Mouse (Mus musculus) kidney, embryonic 14.5 days (tissue): ENCODE data around the gene Nlrc5. TPM values are rescaled to one million over a fixed set of nuclear protein-coding genes. Genes with fewer than 3 reads are reported as not detected.

Experiments
- ATAC-seq: fragments of 200-750 bp; cut with Nextera tagmentation; 2 replicates; pipeline ENCODE4 v1.8.0; 2017; ENCODE audit warnings: moderate number of reproducible peaks, mild to moderate bottlenecking, moderate TSS enrichment, moderate library complexity; ENCODE audit not compliant: low FRiP score, low TSS enrichment
- H3K27ac ChIP-seq: fragments of 300-500 bp; sonication (generic); 2 replicates; pipeline ENCODE4 v1.5.1; 2014; ENCODE audit warnings: low read depth, mild to moderate bottlenecking, low read length, moderate library complexity, mixed read lengths
- H3K27me3 ChIP-seq: fragments of 300-500 bp; sonication (generic); 2 replicates; pipeline ENCODE4 v1.6.1; 2014; ENCODE audit warnings: mild to moderate bottlenecking, low read length; ENCODE audit not compliant: control insufficient read depth, insufficient read depth
- H3K36me3 ChIP-seq: fragments of 300-500 bp; sonication (generic); 2 replicates; pipeline ENCODE4 v1.6.1; 2014; ENCODE audit warnings: low read length, mixed read lengths; ENCODE audit not compliant: control insufficient read depth, insufficient read depth
- H3K4me1 ChIP-seq: fragments of 300-500 bp; sonication (generic); 2 replicates; pipeline ENCODE4 v1.6.1; 2014; ENCODE audit warnings: low read length, mixed read lengths; ENCODE audit not compliant: control insufficient read depth, insufficient read depth
- H3K4me2 ChIP-seq: fragments of 300-500 bp; sonication (generic); replicated peaks from 2 replicates; pipeline ENCODE4 v1.6.1; 2014; ENCODE audit warnings: low read depth, mild to moderate bottlenecking, low read length
- H3K4me3 ChIP-seq: fragments of 300-500 bp; sonication (generic); 2 replicates; pipeline ENCODE4 v1.5.1; 2014; ENCODE audit warnings: mild to moderate bottlenecking, low read length
- H3K9ac ChIP-seq: fragments of 300-500 bp; sonication (generic); 2 replicates; pipeline ENCODE4 v1.6.1; 2014; ENCODE audit warnings: low read depth, mild to moderate bottlenecking, low read length, moderate library complexity
- H3K9me3 ChIP-seq: fragments of 300-500 bp; sonication (generic); 2 replicates; pipeline ENCODE4 v1.6.1; 2016; ENCODE audit warnings: low read length; ENCODE audit not compliant: control insufficient read depth
- WGBS: fragments of 180-500 bp; shearing (Covaris S2); extraction: QIAGEN DNeasy Blood & Tissue Kit; methylation state at CpG from one replicate; pipeline ENCODE4 v1.1.7; 2014; 5-methylcytosine and 5-hydroxymethylcytosine counted together
- polyA plus RNA-seq: library from polyadenylated mRNA; unstranded; fragments of >200 nt; fragmentation: Nextera tagmentation; extraction: Ambion mirVana; gene quantifications from 2 replicates; pipeline ENCODE4 v1.2.1, GENCODE M21; 2014

The Nlrc5 gene
- polyA plus RNA-seq, 1 experiment from 2014 or later: 0.70 TPM

DNA sequence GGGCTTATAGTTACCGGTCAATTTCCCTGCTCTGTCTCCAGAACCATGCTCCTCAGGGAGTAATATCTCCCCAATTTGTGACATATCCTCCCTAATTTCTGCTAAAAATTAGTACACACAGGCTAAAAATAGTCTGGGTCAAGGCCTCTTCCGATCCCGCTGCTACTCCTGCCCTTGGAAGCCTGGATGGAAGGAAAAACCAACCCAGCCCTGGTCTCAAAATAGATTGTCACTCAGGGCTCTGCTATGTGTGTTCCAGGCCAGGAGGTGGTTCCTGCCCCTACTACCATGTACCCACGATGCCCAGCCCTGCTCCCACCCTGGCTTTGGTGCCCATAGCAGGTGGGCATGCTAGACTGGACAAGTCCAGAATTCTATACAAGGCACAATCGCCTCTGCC is 115.8 kb downstream of the Nlrc5 start:
- no peaks in the 10 kb centered on the region for H3K4me1 ChIP-seq
- no peak overlapping the region for H3K9ac ChIP-seq
- H3K27ac ChIP-seq: no peak overlapping the region
- H3K4me3 ChIP-seq: no peak overlapping the region
- WGBS: 76% methylated on average over 5 of the region's 5 CpGs
- H3K27me3 ChIP-seq: no peaks in the 10 kb centered on the region
- H3K4me2 ChIP-seq: no peak overlapping the region
- no peaks in the 10 kb centered on the region for H3K9me3 ChIP-seq
- ATAC-seq: no peak
- no peaks in the 10 kb centered on the region for H3K36me3 ChIP-seq

DNA sequence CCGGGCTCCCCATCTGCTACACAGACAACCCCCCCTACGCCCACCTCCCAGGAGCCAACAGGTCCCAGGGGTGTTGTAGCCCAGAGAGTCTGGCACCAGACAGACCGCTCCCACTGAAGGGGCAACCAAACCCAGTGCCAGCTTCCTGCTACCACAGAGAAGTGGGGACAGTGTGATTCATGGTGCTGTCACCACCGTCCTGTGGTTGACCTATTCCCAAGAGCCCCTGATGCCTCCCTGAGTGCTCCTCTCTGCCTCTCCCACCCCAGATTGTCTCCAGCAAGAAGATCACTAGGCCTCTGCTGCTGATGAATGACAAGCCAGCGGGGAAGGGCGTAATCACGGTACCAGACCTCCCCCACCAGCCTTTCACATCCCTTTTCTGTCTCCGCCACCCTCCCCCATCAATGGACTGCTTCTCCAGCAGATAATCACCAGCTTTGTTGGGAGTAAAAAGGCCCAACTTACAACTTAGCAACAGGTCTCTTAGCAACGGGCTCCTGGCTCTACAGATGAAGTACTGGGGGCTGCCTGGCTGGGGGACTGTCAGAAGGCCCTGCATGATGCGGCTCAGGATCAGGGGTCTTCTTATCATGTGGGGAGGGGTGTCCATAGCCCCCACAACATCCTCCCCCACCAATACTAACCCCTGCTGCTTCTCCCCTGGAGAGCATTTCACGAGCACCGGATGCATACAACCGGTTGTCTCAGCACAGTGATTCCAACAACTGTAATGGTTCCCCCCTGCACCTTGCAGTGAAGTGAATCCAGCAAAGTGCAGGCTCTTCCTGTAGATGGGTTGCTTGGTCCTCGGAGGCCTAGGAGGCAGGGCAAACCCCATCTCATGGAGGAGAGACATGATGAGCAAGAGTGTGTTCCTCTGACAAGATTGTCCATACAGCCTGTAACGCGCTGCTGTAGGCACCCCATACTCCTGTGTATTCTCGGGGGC is 117.6 kb downstream of the Nlrc5 start:
- WGBS: 54% methylated on average over 17 of the region's 17 CpGs

DNA sequence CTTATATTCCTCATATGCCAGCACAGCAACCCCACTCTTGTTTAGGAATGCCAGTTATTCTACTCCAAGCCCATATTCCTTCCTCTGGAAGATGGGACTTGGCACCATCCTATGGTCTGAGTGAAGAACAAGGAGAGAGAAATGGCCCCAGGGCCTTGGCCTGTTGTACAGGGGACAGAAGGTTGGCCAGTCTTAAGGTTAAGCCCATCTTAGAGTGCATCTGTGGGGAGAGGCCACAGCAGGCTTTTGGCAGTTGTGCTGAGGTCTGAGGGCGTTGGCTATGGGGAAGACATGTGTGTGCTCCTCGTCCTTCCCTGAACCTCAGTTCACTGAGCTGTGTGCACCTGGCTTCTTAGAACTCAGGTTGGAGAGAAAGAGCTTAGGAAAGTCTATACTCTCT is 118.5 kb downstream of the Nlrc5 start:
- no peak for ATAC-seq
- Histone ChIP-seq H3K27ac (no peak overlapping the region), H3K27me3 (no peaks in the 10 kb centered on the region), H3K9me3 (no peaks in the 10 kb centered on the region), H3K4me2 (no peak overlapping the region), H3K4me3 (no peak overlapping the region), H3K36me3 (no peaks in the 10 kb centered on the region), H3K4me1 (no peaks in the 10 kb centered on the region), H3K9ac (no peak overlapping the region)
- WGBS: 88% methylated on average over 2 of the region's 2 CpGs

More for the DNA sequence above, 117.6 kb downstream of the Nlrc5 start:
- no peaks in the 10 kb centered on the region for H3K9me3 ChIP-seq
- H3K4me2 ChIP-seq: no peak overlapping the region
- no peaks in the 10 kb centered on the region for H3K36me3 ChIP-seq
- no peak for ATAC-seq
- no peak overlapping the region for H3K9ac ChIP-seq
- H3K4me1 ChIP-seq: no peaks in the 10 kb centered on the region
- H3K27ac ChIP-seq: no peak overlapping the region
- H3K27me3 ChIP-seq: no peaks in the 10 kb centered on the region
- no peak overlapping the region for H3K4me3 ChIP-seq

DNA sequence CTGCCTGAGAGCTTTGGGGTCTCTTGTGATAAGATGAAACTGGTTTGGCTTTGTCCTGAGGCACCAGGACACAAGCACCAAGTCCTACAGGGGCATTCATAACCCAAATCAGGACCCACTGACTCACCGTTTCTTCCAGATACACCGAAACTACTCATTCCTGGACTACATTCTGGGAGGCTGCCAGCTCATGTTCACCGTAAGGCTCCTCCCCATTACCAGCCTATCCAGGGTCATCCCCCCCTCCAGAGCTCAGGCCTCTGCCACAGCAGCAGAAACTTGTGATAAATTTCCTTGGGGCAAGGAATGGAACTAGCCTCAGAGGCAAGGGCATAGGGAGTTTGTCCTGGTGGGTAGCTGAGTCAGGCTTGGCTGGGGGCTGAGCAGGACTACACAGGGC is 123.1 kb downstream of the Nlrc5 start:
- Histone ChIP-seq H3K27ac (no peak overlapping the region), H3K4me3 (no peak overlapping the region), H3K4me2 (no peak overlapping the region), H3K36me3 (no peaks in the 10 kb centered on the region), H3K9me3 (no peaks in the 10 kb centered on the region), H3K4me1 (no peaks in the 10 kb centered on the region), H3K27me3 (no peaks in the 10 kb centered on the region), H3K9ac (no peak overlapping the region)
- no peak for ATAC-seq
- 73% methylated on average over 3 of the region's 3 CpGs for WGBS

DNA sequence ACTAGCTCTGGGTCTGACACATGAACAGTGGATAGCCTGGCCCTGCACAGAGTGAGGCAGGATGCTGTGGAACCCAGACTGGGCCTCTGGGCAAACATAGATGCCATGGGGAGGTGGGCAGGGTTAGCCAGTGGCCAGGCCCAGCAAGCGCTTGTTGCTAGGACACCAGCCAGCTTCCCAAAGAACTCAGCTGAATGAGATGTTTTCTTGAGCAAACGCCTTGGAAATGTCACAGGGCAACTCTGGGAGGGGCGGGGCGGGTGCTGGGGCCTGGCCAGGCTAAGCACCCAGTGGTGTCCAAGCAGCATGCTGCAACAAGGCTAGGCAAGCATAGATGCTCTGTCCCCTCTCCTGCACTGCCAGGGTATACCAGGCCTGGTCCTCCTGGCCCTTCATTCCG is 127.1 kb downstream of the Nlrc5 start:
- WGBS: 75% methylated on average over 5 of the region's 5 CpGs
- H3K9me3 ChIP-seq: no peaks in the 10 kb centered on the region
- H3K36me3 ChIP-seq: no peaks in the 10 kb centered on the region
- no peak overlapping the region for H3K9ac ChIP-seq
- H3K4me1 ChIP-seq: no peaks in the 10 kb centered on the region; the same call in 1 of the 2 replicates
- ATAC-seq: no peak
- no peak overlapping the region for H3K27ac ChIP-seq
- H3K4me2 ChIP-seq: no peak overlapping the region
- no peak overlapping the region for H3K4me3 ChIP-seq
- H3K27me3 ChIP-seq: no peaks in the 10 kb centered on the region

DNA sequence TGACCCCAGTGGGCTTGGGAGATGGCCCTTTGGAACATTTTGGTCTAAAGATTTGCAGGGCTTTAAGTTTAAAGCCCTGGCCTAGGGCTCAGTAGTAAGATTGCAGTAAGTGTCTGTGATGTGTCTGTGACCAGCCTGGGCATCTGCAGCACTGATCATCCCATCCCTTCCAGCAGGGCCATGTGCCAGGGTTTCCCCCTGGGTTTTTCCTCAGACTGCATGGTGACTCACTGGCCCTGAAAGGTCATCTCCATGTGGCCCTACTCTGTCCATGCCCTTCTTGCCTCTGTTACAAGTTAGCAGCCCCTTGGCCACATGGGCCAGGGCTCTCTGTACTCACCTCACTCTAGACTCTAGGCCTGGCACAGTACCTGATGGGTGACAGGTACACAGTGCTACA is 130.3 kb downstream of the Nlrc5 start:
- Histone ChIP-seq H3K9ac (no peak overlapping the region), H3K36me3 (no peaks in the 10 kb centered on the region), H3K9me3 (no peaks in the 10 kb centered on the region), H3K4me2 (no peak overlapping the region), H3K4me1 (peaks cover 4% of the 10 kb centered on the region; the same call in 1 of the 2 replicates), H3K4me3 (no peak overlapping the region), H3K27ac (no peak overlapping the region), H3K27me3 (no peaks in the 10 kb centered on the region)
- ATAC-seq: no peak

DNA sequence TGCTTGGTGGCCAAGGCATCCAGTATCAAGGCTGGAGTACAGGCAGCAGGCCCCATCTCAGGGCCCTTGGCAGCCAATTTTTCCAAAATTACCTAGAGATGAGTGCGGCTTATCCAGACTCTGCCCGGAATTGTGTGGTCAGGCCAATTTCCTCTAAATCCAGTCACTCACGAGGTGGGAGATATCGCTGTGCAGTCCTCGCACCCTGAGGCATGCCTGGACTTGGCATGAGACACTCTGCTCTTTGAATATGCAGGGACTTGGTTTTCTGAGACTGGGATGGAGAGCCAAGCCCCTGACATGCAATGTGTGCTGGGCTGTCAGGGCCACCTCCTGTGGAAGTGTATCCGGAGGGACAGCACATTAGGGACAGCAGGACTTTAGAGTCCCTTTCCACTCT is 131.9 kb downstream of the Nlrc5 start:
- no peak overlapping the region for H3K4me3 ChIP-seq
- peaks cover 4% of the 10 kb centered on the region; the same call in 1 of the 2 replicates for H3K4me1 ChIP-seq
- no peak overlapping the region for H3K9ac ChIP-seq
- H3K36me3 ChIP-seq: no peaks in the 10 kb centered on the region
- 64% methylated on average over 6 of the region's 6 CpGs for WGBS
- H3K9me3 ChIP-seq: no peaks in the 10 kb centered on the region
- no peaks in the 10 kb centered on the region for H3K27me3 ChIP-seq
- no peak overlapping the region for H3K27ac ChIP-seq
- ATAC-seq: no peak
- no peak overlapping the region for H3K4me2 ChIP-seq

DNA sequence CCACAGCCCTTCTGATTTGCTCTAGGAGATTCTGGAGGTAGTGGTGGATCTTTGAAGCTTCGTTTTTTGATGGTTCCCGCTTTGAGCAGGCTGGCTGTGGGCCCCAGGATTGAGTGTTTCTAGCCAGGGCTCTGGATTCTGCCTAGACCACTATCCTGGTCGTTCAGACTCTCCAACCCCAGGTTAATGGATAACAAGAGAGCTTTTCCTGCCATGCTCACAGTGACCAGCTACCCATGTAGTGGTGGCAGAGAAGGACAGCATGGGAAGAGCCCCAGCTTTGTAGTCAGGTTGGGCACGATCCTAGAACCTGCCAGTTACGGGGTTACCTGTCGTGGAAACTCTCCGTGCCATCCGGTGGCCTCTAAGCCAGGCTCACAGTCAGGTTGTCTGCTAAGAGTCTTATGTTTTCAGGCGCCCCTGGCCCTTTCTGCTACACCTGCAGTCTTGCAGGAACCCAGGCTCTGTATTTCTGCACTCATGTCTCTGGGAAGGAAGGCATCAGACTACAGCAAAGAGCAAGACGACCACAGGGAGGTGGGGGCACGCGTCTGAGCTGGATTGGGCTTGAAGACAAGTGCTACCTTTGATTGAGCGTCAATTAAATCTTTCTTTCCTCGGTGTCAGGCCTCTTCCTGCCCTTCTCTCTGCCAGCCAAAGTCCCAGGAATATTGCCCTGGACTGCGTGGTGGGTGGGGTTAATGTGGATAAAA is 132.4 kb downstream of the Nlrc5 start:
- WGBS: 45% methylated on average over 15 of the region's 15 CpGs

More for the DNA sequence above, 132.4 kb downstream of the Nlrc5 start:
- no peaks in the 10 kb centered on the region for H3K36me3 ChIP-seq
- no peaks in the 10 kb centered on the region for H3K27me3 ChIP-seq
- H3K9ac ChIP-seq: no peak overlapping the region
- H3K4me3 ChIP-seq: no peak overlapping the region
- peaks cover 4% of the 10 kb centered on the region; the same call in 1 of the 2 replicates for H3K4me1 ChIP-seq
- H3K27ac ChIP-seq: no peak overlapping the region
- no peaks in the 10 kb centered on the region for H3K9me3 ChIP-seq
- no peak overlapping the region for H3K4me2 ChIP-seq
- peak; percentile 46; the same call in 1 of the 2 replicates for ATAC-seq
